Mouse (Mus musculus): ENCODE data around the gene Ssr2.

DNA sequence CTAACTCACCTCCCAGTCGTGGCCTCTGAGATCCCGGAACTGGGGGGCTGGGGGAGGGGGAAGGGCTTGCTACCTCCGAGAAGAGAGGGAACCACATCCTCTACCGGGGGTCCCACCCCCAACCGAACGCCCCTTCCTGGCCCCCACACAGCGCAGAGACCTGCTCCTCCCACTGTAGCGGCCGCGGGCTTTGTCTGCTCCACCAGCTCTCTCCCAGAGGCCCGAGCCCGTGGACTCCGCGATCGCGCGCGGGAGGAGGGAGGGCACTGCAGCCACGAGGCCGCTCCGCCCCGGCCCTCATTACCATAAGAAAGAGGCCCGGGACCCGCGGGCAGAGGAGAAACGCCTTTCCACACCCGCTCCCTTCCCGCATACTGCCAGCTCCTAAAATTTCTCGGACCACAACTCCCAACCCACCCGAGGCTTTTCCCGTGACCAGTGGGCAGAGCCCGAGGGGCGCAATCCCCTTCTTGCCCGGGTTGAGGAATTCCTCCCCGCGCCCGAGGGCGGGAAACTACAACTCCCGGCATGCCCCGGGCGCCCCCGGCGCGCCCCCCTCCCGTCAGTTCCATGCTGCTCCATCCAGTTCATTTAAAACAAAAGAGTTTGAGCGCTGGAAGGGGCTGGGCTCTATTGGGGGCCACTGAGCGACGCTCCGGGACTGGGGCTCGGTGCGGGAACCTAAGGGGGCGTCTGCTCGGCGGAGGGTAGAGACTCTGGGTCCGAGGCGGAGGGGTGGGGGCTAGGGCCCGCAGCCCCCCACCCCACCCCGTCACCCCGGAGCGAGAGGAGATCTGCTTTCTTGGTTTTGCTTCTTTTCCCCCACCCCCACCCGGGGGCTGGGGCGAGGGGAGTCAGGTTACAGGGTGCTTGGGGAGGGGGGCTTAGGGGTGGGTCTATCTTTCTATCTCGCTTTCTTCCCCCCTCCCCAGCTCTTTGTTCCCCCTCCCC is 44.1 kb upstream of the Ssr2 start:
- TF ChIP-seq CTCF (IDR thresholded peaks at IDR 0.05; ENCODE audit: extremely low read depth, insufficient read depth, insufficient read length, insufficient replicate concordance) (no peak), POLR2A (IDR thresholded peaks at IDR 0.05; ENCODE audit: low read depth, low read length) (no peak)
